Mouse (Mus musculus): Measurements from ENCODE around the gene Pabpc4. TPM values are rescaled to one million over a fixed set of nuclear protein-coding genes. Genes with fewer than 3 reads are reported as not detected.
"Not testable (repeated sequence)": the region's sequence is repeated elsewhere in the genome, so short reads cannot be mapped to it uniquely, and the experiment has no call there.

The Pabpc4 gene
- polyA plus RNA-seq, 1 experiment from 2014 or later, result 41.2 TPM

DNA sequence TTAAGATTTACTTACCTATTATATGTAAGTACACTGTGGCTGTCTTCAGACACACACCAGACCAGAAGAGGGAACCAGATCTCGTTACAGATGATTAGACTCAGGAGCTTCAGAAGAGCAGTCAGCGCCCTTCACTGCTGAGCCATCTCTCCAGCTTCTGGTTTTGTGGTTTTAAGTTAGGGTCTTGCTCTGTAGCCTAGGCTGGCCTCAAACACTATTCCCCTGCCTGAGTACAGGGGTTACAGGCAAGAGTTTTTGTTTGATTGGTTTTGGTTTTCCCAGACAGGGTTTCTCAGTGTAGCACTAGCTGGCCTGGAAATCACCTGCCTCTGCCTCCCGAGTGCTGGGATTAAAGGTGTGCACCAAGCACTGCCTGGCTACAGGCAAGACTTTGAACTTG is 30.2 kb downstream of the Pabpc4 start:
- no peak for ATAC-seq (ENCODE audit: insufficient number of reproducible peaks, insufficient read depth, low FRiP score, low TSS enrichment, low read depth)
- 77% methylated on average over 3 of the region's 3 CpGs for WGBS
- no peak overlapping the region for H3K4me3 ChIP-seq
- no peaks in the 10 kb centered on the region for H3K27me3 ChIP-seq
- no peak overlapping the region for H3K4me2 ChIP-seq
- H3K9me3 ChIP-seq, result no peaks in the 10 kb centered on the region
- no peak overlapping the region for H3K27ac ChIP-seq
- peaks cover 4% of the 10 kb centered on the region; the same call in 1 of the 2 replicates for H3K4me1 ChIP-seq
- H3K9ac ChIP-seq, result no peak overlapping the region
- H3K36me3 ChIP-seq, result peaks cover 95% of the 10 kb centered on the region

DNA sequence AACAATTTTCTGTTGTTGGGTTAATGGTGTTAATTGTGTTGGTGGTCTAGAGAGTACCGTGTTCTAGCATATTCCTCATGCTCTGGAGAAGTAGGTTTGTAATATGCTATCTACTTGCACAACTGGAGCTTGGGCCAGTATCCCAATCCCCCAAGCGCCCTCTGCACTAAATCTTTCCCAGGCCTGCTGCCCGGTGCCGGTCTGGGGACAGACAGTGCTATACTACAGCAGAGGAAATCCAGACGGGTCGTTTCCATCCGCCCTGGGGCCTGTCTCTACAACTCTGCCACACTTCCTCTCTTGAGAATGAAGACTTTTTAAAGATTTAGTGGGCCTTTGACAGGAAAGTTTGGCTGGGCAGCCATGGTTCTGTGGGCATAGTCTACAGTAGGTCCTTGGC is 30.8 kb downstream of the Pabpc4 start:
- 76% methylated on average over 7 of the region's 7 CpGs for WGBS
- H3K27ac ChIP-seq, result no peak overlapping the region
- ATAC-seq (ENCODE audit: insufficient number of reproducible peaks, insufficient read depth, low FRiP score, low TSS enrichment, low read depth), result no peak

DNA sequence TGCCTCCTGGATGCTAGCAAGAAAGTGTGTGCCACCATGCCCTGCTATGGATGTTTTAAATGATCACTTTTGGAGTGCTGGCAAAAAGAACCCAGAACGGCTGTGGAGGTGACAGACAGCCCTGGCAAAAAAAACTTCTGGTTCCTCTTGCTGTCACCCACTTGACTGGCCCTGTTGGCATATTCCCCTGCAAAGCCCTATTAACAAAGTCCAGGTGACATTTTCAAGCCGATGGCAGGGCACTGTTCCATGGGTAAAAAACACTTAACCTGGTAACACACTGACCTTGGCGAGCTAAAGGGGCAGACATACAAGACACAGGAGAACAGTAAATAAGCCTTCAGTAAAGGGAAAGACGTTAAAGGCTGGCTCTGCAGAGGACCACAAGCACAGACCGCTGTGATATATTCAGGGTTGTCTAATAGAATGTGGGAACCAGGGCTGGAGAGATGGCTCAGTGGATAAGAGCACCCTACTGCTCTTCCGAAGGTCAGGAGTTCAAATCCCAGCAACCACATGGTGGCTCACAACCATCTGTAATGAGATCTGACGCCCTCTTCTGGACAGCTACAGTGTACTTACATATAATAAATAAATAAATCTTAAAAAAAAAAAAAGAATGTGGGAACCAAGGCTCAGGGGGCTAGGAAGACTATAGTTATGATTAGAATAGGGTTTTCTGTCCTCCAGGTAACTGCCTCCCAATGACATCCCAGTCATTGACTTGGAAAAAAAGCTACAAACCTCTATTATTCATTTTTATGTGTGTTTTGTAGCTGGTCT is 31.7 kb downstream of the Pabpc4 start:
- Histone ChIP-seq H3K27me3 (no peaks in the 10 kb centered on the region), H3K27ac (no peak overlapping the region), H3K4me2 (no peak overlapping the region), H3K9me3 (no peaks in the 10 kb centered on the region), H3K4me3 (no peak overlapping the region), H3K36me3 (peaks cover 93% of the 10 kb centered on the region), H3K4me1 (no peaks in the 10 kb centered on the region), H3K9ac (0 out of 2 replicates have a peak overlapping the region, but pooled peaks have one; percentile 3)
- no peak for ATAC-seq (ENCODE audit: insufficient number of reproducible peaks, insufficient read depth, low FRiP score, low TSS enrichment, low read depth)
- WGBS, result 80% methylated on average over 7 of the region's 7 CpGs

More for the DNA sequence above, 30.8 kb downstream of the Pabpc4 start:
- H3K4me2 ChIP-seq, result no peak overlapping the region
- H3K27me3 ChIP-seq, result no peaks in the 10 kb centered on the region
- no peak overlapping the region for H3K9ac ChIP-seq
- no peaks in the 10 kb centered on the region for H3K4me1 ChIP-seq
- H3K9me3 ChIP-seq, result no peaks in the 10 kb centered on the region
- H3K36me3 ChIP-seq, result peaks cover 94% of the 10 kb centered on the region
- H3K4me3 ChIP-seq, result no peak overlapping the region

DNA sequence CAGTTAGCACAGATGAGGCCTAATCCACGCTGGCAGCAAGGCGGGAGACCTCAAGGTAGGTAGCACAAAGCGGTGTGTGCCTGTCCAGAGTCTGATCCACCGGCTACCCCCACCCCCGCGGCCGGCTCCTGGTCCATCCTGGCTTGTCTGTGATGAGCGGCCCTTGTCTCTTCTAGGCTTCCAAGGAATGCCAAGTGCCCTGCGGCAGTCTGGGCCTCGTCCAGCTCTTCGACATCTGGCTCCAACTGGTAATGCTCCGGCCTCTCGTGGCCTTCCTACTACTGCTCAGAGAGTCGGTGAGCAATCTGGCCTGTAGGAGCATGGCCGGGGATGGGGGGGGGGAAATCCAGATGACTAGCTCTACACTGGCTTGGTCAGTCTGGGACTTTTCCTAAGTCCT is 32.9 kb downstream of the Pabpc4 start:
- 76% methylated on average over 15 of the region's 15 CpGs for WGBS
- H3K4me3 ChIP-seq; ATAC-seq (ENCODE audit: insufficient number of reproducible peaks, insufficient read depth, low FRiP score, low TSS enrichment, low read depth); H3K4me1 ChIP-seq; H3K27me3 ChIP-seq; H3K9ac ChIP-seq; H3K27ac ChIP-seq; H3K4me2 ChIP-seq; H3K9me3 ChIP-seq: not testable (repeated sequence)
- peaks cover 93% of the 10 kb centered on the region for H3K36me3 ChIP-seq

DNA sequence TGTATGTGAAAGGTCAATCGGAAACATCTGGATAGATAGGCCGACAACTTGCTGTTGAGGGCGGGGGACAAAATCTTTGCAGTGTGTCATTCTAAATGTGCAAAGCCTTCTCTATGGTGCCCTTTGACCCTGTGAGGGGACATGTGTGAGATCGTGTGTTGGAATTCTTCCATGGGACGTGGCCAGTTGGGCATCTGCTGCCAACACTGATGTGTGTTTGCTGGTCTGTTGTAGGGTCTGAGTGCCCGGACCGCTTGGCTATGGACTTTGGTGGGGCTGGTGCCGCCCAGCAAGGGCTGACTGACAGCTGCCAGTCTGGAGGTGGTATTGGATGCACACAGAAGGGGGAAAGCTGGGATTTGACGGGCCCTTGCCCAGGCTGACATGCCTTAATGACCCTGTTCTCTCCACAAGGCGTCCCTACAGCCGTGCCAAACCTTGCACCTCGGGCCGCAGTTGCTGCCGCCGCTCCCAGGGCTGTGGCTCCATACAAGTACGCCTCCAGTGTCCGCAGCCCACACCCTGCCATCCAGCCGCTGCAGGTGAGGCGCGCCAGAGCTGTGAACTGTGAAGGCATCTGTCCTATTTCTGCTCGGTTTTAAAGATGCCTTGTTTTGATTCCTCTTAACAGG is 33.5 kb downstream of the Pabpc4 start:
- no peaks in the 10 kb centered on the region for H3K9me3 ChIP-seq
- WGBS, result 83% methylated on average over 21 of the region's 21 CpGs
- no peak overlapping the region for H3K4me2 ChIP-seq
- H3K27me3 ChIP-seq, result no peaks in the 10 kb centered on the region
- H3K36me3 ChIP-seq, result peaks cover 96% of the 10 kb centered on the region
- H3K4me1 ChIP-seq, result no peaks in the 10 kb centered on the region
- no peak overlapping the region for H3K4me3 ChIP-seq
- no peak overlapping the region for H3K9ac ChIP-seq
- no peak overlapping the region for H3K27ac ChIP-seq
- no peak for ATAC-seq (ENCODE audit: insufficient number of reproducible peaks, insufficient read depth, low FRiP score, low TSS enrichment, low read depth)

DNA sequence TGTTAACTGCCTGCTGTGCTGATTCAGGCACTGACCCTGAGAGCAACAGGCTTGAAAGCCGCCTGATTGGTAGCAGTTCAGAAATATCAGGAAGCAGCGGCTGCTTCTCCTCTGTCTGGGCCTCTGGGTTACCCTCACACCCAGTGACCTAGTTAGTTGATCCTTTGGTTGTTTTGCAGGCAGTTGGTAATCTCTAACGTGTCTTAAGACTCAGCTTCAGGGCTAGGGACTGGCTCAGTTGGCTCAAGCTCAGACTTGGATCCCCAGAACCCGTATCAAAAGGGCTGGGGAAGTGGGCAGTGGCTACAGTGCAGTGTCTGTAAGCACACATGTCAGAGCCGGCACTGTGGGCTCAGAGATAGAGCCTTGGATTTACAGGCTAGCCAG is 34.0 kb downstream of the Pabpc4 start:
- H3K36me3 ChIP-seq, result peaks cover 96% of the 10 kb centered on the region
- no peaks in the 10 kb centered on the region for H3K27me3 ChIP-seq
- no peak overlapping the region for H3K27ac ChIP-seq
- no peak for ATAC-seq (ENCODE audit: insufficient number of reproducible peaks, insufficient read depth, low FRiP score, low TSS enrichment, low read depth)
- no peak overlapping the region for H3K4me2 ChIP-seq
- H3K4me3 ChIP-seq, result no peak overlapping the region
- no peak overlapping the region for H3K9ac ChIP-seq
- no peaks in the 10 kb centered on the region for H3K9me3 ChIP-seq
- no peaks in the 10 kb centered on the region for H3K4me1 ChIP-seq
- WGBS, result 86% methylated on average over 5 of the region's 5 CpGs

DNA sequence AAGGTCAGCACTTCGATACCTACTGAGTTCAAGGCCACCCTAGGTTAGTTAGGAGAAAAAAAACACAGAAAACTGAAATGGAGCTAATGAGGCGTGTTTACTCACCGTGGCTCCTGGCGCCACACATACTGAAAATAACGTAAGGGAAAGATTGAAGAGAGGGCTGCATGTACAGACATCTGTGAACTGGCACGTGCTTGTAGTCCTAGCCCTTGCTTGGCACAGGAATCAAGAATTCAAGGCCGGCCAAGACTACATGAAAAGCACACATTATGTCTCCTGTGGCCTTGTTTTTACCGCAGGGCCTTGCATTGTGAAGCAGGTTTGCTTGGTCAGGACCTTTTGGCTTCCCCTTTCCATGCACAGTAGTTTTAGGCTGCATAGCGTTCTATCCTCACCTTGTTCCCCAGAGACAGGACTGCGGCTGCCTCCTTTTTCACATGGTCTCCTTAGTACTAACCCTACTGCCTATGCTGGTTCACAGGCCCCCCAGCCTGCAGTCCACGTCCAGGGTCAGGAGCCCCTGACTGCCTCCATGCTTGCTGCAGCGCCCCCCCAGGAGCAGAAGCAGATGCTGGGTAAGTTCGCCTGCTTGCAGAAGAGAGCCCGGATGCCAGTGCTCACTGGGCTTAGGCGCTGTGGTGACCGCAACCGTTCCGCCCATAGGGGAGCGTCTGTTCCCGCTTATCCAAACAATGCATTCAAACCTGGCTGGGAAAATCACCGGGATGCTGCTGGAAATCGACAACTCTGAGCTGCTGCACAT is 35.2 kb downstream of the Pabpc4 start:
- no peak overlapping the region for H3K4me2 ChIP-seq
- no peaks in the 10 kb centered on the region for H3K4me1 ChIP-seq
- ATAC-seq (ENCODE audit: insufficient number of reproducible peaks, insufficient read depth, low FRiP score, low TSS enrichment, low read depth), result no peak
- no peaks in the 10 kb centered on the region for H3K9me3 ChIP-seq
- no peak overlapping the region for H3K9ac ChIP-seq
- H3K4me3 ChIP-seq, result no peak overlapping the region
- 88% methylated on average over 22 of the region's 22 CpGs for WGBS
- peaks cover 95% of the 10 kb centered on the region for H3K36me3 ChIP-seq
- no peaks in the 10 kb centered on the region for H3K27me3 ChIP-seq
- no peak overlapping the region for H3K27ac ChIP-seq

DNA sequence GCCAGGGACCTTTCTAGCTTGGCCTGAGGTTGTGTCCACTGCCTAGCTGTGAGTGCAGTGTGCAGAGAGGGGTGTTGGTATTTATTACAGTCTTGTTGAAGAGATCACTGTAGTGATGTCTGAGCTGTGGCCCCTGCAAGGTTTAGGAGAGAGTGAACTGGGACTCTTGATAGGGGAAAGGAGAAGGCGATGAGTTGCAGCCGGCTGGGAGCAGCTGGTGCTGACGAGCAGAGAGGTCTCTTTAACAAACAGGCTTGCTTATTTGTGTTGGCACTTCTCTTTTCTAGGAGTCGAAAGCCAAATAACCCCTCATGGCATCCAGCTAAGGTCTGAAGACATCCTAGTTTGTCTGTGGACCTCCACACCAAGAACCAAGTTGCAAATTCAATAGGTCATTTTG is 36.1 kb downstream of the Pabpc4 start:
- H3K9ac ChIP-seq, result no peak overlapping the region
- H3K9me3 ChIP-seq, result no peaks in the 10 kb centered on the region
- ATAC-seq (ENCODE audit: insufficient number of reproducible peaks, insufficient read depth, low FRiP score, low TSS enrichment, low read depth), result no peak
- no peak overlapping the region for H3K4me2 ChIP-seq
- H3K27me3 ChIP-seq, result no peaks in the 10 kb centered on the region
- H3K4me1 ChIP-seq, result no peaks in the 10 kb centered on the region
- peaks cover 95% of the 10 kb centered on the region for H3K36me3 ChIP-seq
- WGBS, result 89% methylated on average over 4 of the region's 4 CpGs
- H3K27ac ChIP-seq, result no peak overlapping the region
- H3K4me3 ChIP-seq, result no peak overlapping the region

DNA sequence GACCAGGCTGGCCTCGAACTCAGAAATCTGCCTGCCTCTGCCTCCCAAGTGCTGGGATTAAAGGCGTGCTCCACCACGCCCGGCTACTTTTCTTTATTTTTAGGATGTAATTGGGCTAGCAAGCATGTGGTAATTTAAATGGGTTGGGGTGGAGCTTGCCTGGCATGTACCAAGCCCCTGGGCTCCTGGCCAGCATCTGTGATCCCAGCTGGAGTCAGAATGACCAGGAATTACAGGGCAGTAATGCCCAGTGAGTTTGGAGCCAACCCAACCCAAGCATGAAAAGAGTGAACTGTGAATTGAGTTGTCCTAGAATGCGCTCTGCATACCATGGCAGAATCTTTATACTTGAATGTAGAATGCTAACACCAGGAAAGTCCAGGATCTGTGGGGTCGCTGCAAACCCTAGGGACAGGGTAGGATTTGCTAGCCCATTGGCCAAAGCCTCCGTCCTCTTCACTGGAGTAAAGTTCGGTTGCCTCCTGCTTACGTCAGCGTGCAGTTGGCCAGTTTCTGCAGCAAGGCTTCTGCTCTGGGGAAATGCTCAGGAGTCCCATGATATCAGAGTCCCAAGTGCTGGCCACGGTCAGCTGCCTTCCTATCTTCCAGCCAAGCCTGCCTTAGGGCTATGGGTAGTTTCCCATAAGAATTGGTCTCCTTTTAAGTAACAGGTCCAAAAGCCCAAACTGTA is 37.0 kb downstream of the Pabpc4 start:
- H3K27me3 ChIP-seq, result no peaks in the 10 kb centered on the region
- no peak for ATAC-seq (ENCODE audit: insufficient number of reproducible peaks, insufficient read depth, low FRiP score, low TSS enrichment, low read depth)
- no peak overlapping the region for H3K4me2 ChIP-seq
- no peak overlapping the region for H3K27ac ChIP-seq
- peaks cover 95% of the 10 kb centered on the region for H3K36me3 ChIP-seq
- H3K9me3 ChIP-seq, result no peaks in the 10 kb centered on the region
- no peak overlapping the region for H3K4me3 ChIP-seq
- no peaks in the 10 kb centered on the region for H3K4me1 ChIP-seq
- 96% methylated on average over 11 of the region's 11 CpGs for WGBS
- H3K9ac ChIP-seq, result no peak overlapping the region

DNA sequence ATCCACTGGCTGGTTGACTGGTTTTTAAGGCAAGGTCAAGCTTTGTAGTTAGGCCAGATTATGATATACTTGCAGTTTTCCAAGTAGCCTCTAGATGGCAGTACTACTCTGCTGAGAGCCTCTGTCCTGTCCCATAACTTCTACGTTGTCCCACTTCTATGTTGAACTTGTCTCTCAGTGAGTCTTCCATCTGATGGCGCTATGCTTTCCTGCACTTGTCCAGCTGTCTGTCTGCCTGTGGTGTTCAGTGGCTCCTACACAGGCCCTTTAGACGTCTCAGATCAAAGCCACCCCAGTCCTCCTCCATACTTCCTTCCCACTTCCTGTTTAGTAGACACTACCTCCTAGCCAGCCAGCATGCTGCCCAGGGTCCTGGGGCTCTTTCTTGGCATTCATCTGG is 43.6 kb downstream of the Pabpc4 start:
- no peak for ATAC-seq (ENCODE audit: insufficient number of reproducible peaks, insufficient read depth, low FRiP score, low TSS enrichment, low read depth)
- 23% methylated on average over 3 of the region's 3 CpGs for WGBS
- Histone ChIP-seq H3K4me1 (no peaks in the 10 kb centered on the region), H3K36me3 (peaks cover 37% of the 10 kb centered on the region), H3K4me2 (no peak overlapping the region), H3K27ac (no peak overlapping the region), H3K9me3 (no peaks in the 10 kb centered on the region), H3K9ac (no peak overlapping the region), H3K27me3 (no peaks in the 10 kb centered on the region), H3K4me3 (no peak overlapping the region)

DNA sequence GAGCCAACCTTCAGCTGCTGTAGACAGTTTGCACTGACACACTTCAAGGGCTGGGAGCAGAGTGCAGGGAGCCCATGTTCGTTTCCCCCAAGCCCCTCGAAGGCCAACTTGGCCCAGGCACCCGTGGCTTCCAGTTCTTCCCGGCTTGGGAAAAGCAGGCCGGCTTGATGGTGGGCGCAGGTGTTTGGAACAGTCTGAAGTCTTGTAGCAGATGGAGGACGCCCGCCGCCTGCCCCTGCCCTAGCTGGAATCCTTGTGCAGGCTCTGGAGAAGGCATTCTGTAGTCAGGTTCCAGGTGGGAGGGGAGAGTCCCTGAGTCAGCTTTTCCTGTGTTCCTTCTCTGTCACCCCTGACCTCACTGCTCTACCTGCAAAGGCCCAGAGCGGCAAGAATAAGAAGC is 44.8 kb downstream of the Pabpc4 start:
- Histone ChIP-seq H3K27me3 (no peaks in the 10 kb centered on the region), H3K4me1 (no peaks in the 10 kb centered on the region), H3K27ac (no peak overlapping the region), H3K4me3 (no peak overlapping the region), H3K9ac (no peak overlapping the region), H3K9me3 (no peaks in the 10 kb centered on the region), H3K36me3 (peaks cover 26% of the 10 kb centered on the region), H3K4me2 (no peak overlapping the region)
- ATAC-seq (ENCODE audit: insufficient number of reproducible peaks, insufficient read depth, low FRiP score, low TSS enrichment, low read depth), result no peak
- WGBS, result 81% methylated on average over 10 of the region's 10 CpGs

All from embryonic facial prominence, embryonic 13.5 days (tissue).